ENCODE assay signal across 9 mouse cellular contexts in the genomic region with DNA sequence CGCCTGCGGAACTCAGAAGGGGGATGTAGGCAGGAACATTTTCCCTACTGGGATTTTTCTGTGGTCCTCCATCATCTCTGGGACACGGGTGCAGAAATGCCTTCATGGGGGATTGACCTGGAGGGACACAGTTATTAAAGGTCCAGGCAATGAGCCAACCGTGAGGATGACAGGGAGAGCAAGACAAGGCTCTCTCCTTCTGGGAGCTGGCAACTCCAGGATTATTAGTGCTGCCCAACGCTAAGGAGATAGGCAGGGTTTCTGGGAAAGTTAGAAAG. TPM values are rescaled to one million over a fixed set of nuclear protein-coding genes. Genes with fewer than 3 reads are reported as not detected.
A peak's percentile ranks its signal among the peaks of the same experiment; 100 is the strongest.
DNase-seq lines count a peak whose midpoint lies in the region; ATAC-seq and TF ChIP-seq lines count a peak whose summit lies in the region.
"Had no signal": no experiment of that assay in that cellular context is flagged by ENCODE, and none has a peak within 500 bp of the region (broad histone marks: within the 10 kb centered on the region; RNA-seq: fewer than 3 reads in every experiment).

No protein-coding gene starts in this region.

- no peaks in the 10 kb centered on the region for H3K9me3 ChIP-seq in kidney, embryonic 16.5 days (ENCODE audit: low read length)
- H3K9me3 ChIP-seq in hindbrain, postnatal 0 days (ENCODE audit: low read length), result no peaks in the 10 kb centered on the region
- no peaks in the 10 kb centered on the region for H3K9me3 ChIP-seq in neural tube, embryonic 11.5 days (ENCODE audit: control insufficient read depth, low read length)

- H3K36me3 ChIP-seq in kidney, embryonic 16.5 days (ENCODE audit: insufficient read depth, low read length), result no peaks in the 10 kb centered on the region
- no peaks in the 10 kb centered on the region for H3K36me3 ChIP-seq in hindbrain, postnatal 0 days (ENCODE audit: insufficient read depth, low read length)
- no peaks in the 10 kb centered on the region for H3K36me3 ChIP-seq in neural tube, embryonic 11.5 days (ENCODE audit: control insufficient read depth, insufficient read depth, low read length)

- H3K4me1 ChIP-seq in kidney, embryonic 16.5 days (ENCODE audit: insufficient read depth, low read length), result peaks cover 36% of the 10 kb centered on the region
- H3K4me1 ChIP-seq in hindbrain, postnatal 0 days (ENCODE audit: insufficient read depth, low read length), result peaks cover 19% of the 10 kb centered on the region
- peaks cover 11% of the 10 kb centered on the region for H3K4me1 ChIP-seq in neural tube, embryonic 11.5 days (ENCODE audit: control insufficient read depth, insufficient read depth, low read length)

- TF ChIP-seq CTCF in hindbrain, postnatal 0 days (IDR thresholded peaks at IDR 0.05; ENCODE audit: low read depth), result no peak

- peak overlapping the region; percentile 82 for H3K4me3 ChIP-seq in kidney, embryonic 16.5 days (ENCODE audit: low read length)
- peak overlapping the region; percentile 94 for H3K4me3 ChIP-seq in hindbrain, postnatal 0 days (ENCODE audit: low read length)
- H3K4me3 ChIP-seq in neural tube, embryonic 11.5 days (ENCODE audit: low read depth, low read length), result peak overlapping the region; percentile 79

- H3K4me2 ChIP-seq in kidney, embryonic 16.5 days (replicated peaks; ENCODE audit: low read depth, low read length), result peak overlapping the region; percentile 98
- H3K4me2 ChIP-seq in hindbrain, postnatal 0 days (ENCODE audit: low read depth, low read length), result peak overlapping the region; percentile 76
- H3K4me2 ChIP-seq in neural tube, embryonic 11.5 days (ENCODE audit: low read depth), result peak overlapping the region; percentile 92

- ATAC-seq in kidney, embryonic 16.5 days (ENCODE audit: low FRiP score, low TSS enrichment), result no peak
- ATAC-seq in hindbrain, postnatal 0 days, result no peak
- ATAC-seq in neural tube, embryonic 11.5 days (ENCODE audit: insufficient read depth, low FRiP score, low TSS enrichment), result no peak

- H3K9ac ChIP-seq in kidney, embryonic 16.5 days (replicated peaks; ENCODE audit: low read length), result peak overlapping the region; percentile 92
- peak overlapping the region; percentile 95 for H3K9ac ChIP-seq in hindbrain, postnatal 0 days (replicated peaks; ENCODE audit: low read length)
- H3K9ac ChIP-seq in neural tube, embryonic 11.5 days (ENCODE audit: low read length), result peak overlapping the region; percentile 96

- DNase-seq in kidney, adult 8-10 months, result no peak
- peak; percentile 77 for DNase-seq in cerebellum, adult 9-11 months
- DNase-seq in hindbrain, postnatal 0 days (ENCODE audit: low spot score), result peak; percentile 32
- DNase-seq in neural tube, embryonic 11.5 days (ENCODE audit: low spot score), result peak; percentile 24
- no peak for DNase-seq in adrenal gland, postnatal 4 days (ENCODE audit: low spot score in 2 of 2)
- no peak for DNase-seq in retina, postnatal 1 day
- DNase-seq in heart, postnatal 4 days, result no peak
- DNase-seq: heart, postnatal 36 days had no signal

- 9% methylated on average over 5 of the region's 5 CpGs for WGBS in kidney, embryonic 16.5 days
- 0% methylated on average over 5 of the region's 5 CpGs for WGBS in hindbrain, postnatal 0 days
- under 1% methylated on average over 5 of the region's 5 CpGs for WGBS in neural tube, embryonic 11.5 days

- no peak overlapping the region; the same call in 1 of the 2 replicates for H3K27ac ChIP-seq in kidney, embryonic 16.5 days (ENCODE audit: low read length)
- peak overlapping the region; percentile 86 for H3K27ac ChIP-seq in hindbrain, postnatal 0 days
- H3K27ac ChIP-seq in neural tube, embryonic 11.5 days (ENCODE audit: low read depth, low read length), result no peak overlapping the region

- no peaks in the 10 kb centered on the region for H3K27me3 ChIP-seq in kidney, embryonic 16.5 days (ENCODE audit: insufficient read depth, low read length)
- H3K27me3 ChIP-seq in hindbrain, postnatal 0 days (ENCODE audit: insufficient read depth, low read length), result no peaks in the 10 kb centered on the region
- H3K27me3 ChIP-seq in neural tube, embryonic 11.5 days (ENCODE audit: control insufficient read depth, insufficient read depth, low read length), result no peaks in the 10 kb centered on the region

RNA-seq across cellular contexts. Expression of gene Mgat3, which starts 1.0 kb away (rescaled TPM):
- 9.4 and 9.5 TPM in 2 replicates for polyA plus RNA-seq in kidney, embryonic 16.5 days (2015; fragmentation: Nextera tagmentation; extraction: Ambion mirVana)
- total RNA-seq in hindbrain, postnatal 0 days (2014; rRNA removed), result 99.6 and 106 TPM in 2 replicates
- 13.2 and 13.5 TPM in 2 replicates for polyA plus RNA-seq in hindbrain, postnatal 0 days (2015; fragmentation: Nextera tagmentation; extraction: Ambion mirVana)
- polyA plus RNA-seq in neural tube, embryonic 11.5 days (2014; fragmentation: Nextera tagmentation; extraction: Ambion mirVana), result 11.6 and 12.3 TPM in 2 replicates
- 10 to 100 TPM; 12.4 to 15.4 TPM for total RNA-seq in adrenal gland, postnatal 4 days (2021)
- total RNA-seq in heart, postnatal 4 days (2021), result 1 to 10 TPM; 2.5 TPM

RNA-seq across cellular contexts. Expression of gene Tab1, which starts 41.6 kb away (rescaled TPM):
- polyA plus RNA-seq in kidney, embryonic 16.5 days (2015; fragmentation: Nextera tagmentation; extraction: Ambion mirVana), result 44.1 and 44.7 TPM in 2 replicates
- 55.0 and 58.6 TPM in 2 replicates for total RNA-seq in hindbrain, postnatal 0 days (2014; rRNA removed)
- polyA plus RNA-seq in hindbrain, postnatal 0 days (2015; fragmentation: Nextera tagmentation; extraction: Ambion mirVana), result 26.5 and 27.9 TPM in 2 replicates
- 35.7 and 36.0 TPM in 2 replicates for polyA plus RNA-seq in neural tube, embryonic 11.5 days (2014; fragmentation: Nextera tagmentation; extraction: Ambion mirVana)
- 10 to 100 TPM; 37.6 to 37.8 TPM for total RNA-seq in adrenal gland, postnatal 4 days (2021)
- 10 to 100 TPM; 36.5 to 37.0 TPM for total RNA-seq in heart, postnatal 4 days (2021)

RNA-seq across cellular contexts. Expression of gene Mief1, which starts 59.3 kb away (rescaled TPM):
- polyA plus RNA-seq in kidney, embryonic 16.5 days (2015; fragmentation: Nextera tagmentation; extraction: Ambion mirVana), result 36.3 and 38.1 TPM in 2 replicates
- total RNA-seq in hindbrain, postnatal 0 days (2014; rRNA removed), result 46.3 and 51.1 TPM in 2 replicates
- polyA plus RNA-seq in hindbrain, postnatal 0 days (2015; fragmentation: Nextera tagmentation; extraction: Ambion mirVana), result 20.3 and 22.0 TPM in 2 replicates
- polyA plus RNA-seq in neural tube, embryonic 11.5 days (2014; fragmentation: Nextera tagmentation; extraction: Ambion mirVana), result 41.8 and 47.3 TPM in 2 replicates
- 10 to 100 TPM; 41.9 to 46.6 TPM for total RNA-seq in adrenal gland, postnatal 4 days (2021)
- 10 to 100 TPM; 38.0 to 38.3 TPM for total RNA-seq in heart, postnatal 4 days (2021)

Comparison
In these comparisons a context has a peak if more than half of its experiments do, and no peak if none do; other contexts are left out.
1. DNase-seq: peak in cerebellum, adult 9-11 months (single experiment), hindbrain, postnatal 0 days (single experiment) and neural tube, embryonic 11.5 days (single experiment); none in kidney, adult 8-10 months (0 of 2), adrenal gland, postnatal 4 days (0 of 2), retina, postnatal 1 day (single experiment) and heart, postnatal 4 days (single experiment).
2. Peak in every context shown above with its lines, with median percentiles within 50 percentile points of each other: H3K4me2 ChIP-seq, H3K4me3 ChIP-seq and H3K9ac ChIP-seq.